Mouse (Mus musculus): Measurements from ENCODE around the gene Elf3. TPM values are rescaled to one million over a fixed set of nuclear protein-coding genes. Genes with fewer than 3 reads are reported as not detected.

Elf3 gene
- polyA plus RNA-seq, 1 experiment from 2014 or later, result 0.67 TPM

GRCm38 (mm10) chr1:135204196-135205126, 53.9 kb downstream of the Elf3 start:
- no peak overlapping the region for H3K4me3 ChIP-seq (ENCODE audit: low read depth, low read length)
- H3K36me3 ChIP-seq (replicated peaks; ENCODE audit: insufficient read depth, low read length), result no peaks in the 10 kb centered on the region
- TF ChIP-seq EP300 (IDR thresholded peaks at IDR 0.05; ENCODE audit: low read depth), result peak; percentile 85
- TF ChIP-seq CTCF (IDR thresholded peaks at IDR 0.05; ENCODE audit: low read depth), result no peak
- H3K27me3 ChIP-seq (ENCODE audit: insufficient read depth, low read length), result no peaks in the 10 kb centered on the region
- H3K4me2 ChIP-seq (ENCODE audit: low read depth, low read length), result peak overlapping the region; percentile 11; the same call in 1 of the 2 replicates
- H3K4me1 ChIP-seq (ENCODE audit: insufficient read depth), result peaks cover 11% of the 10 kb centered on the region
- ATAC-seq (peak; percentile 70), DNase-seq (peak; percentile 27)
- WGBS (ENCODE audit: insufficient replicate concordance), result 28% methylated on average over 12 of the region's 12 CpGs
- H3K9ac ChIP-seq (replicated peaks), result no peak overlapping the region
- H3K9me3 ChIP-seq (ENCODE audit: low read length), result no peaks in the 10 kb centered on the region
- no peak overlapping the region for H3K27ac ChIP-seq (ENCODE audit: low read depth)

Other genes starting within 250 kb of the Elf3 start
- 0.06 and 0.32 TPM in 2 replicates for gene Lgr6, start 153.3 kb downstream of the Elf3 start, polyA plus RNA-seq (2015; fragmentation: Nextera tagmentation; extraction: Ambion mirVana)
- gene Ptpn7, start 125.9 kb downstream of the Elf3 start, polyA plus RNA-seq (2015; fragmentation: Nextera tagmentation; extraction: Ambion mirVana), result 5.4 and 6.7 TPM in 2 replicates
- gene Arl8a, start 111.7 kb downstream of the Elf3 start, polyA plus RNA-seq (2015; fragmentation: Nextera tagmentation; extraction: Ambion mirVana), result 11.3 and 12.5 TPM in 2 replicates
- gene Gpr37l1, start 90.9 kb downstream of the Elf3 start, polyA plus RNA-seq (2015; fragmentation: Nextera tagmentation; extraction: Ambion mirVana), result not detected in 2 replicates
- 20.0 TPM in 2 replicates for gene Rnpep, start 25.5 kb upstream of the Elf3 start, polyA plus RNA-seq (2015; fragmentation: Nextera tagmentation; extraction: Ambion mirVana)
- gene Timm17a, start 55.2 kb upstream of the Elf3 start, polyA plus RNA-seq (2015; fragmentation: Nextera tagmentation; extraction: Ambion mirVana), result 122 and 124 TPM in 2 replicates
- gene Lmod1, start 66.2 kb upstream of the Elf3 start, polyA plus RNA-seq (2015; fragmentation: Nextera tagmentation; extraction: Ambion mirVana), result 0.13 and 0.14 TPM in 2 replicates
- 1.5 and 1.8 TPM in 2 replicates for gene Shisa4, start 116.7 kb upstream of the Elf3 start, polyA plus RNA-seq (2015; fragmentation: Nextera tagmentation; extraction: Ambion mirVana)
- 10.2 and 12.1 TPM in 2 replicates for gene Ipo9, start 171.9 kb upstream of the Elf3 start, polyA plus RNA-seq (2015; fragmentation: Nextera tagmentation; extraction: Ambion mirVana)